Mouse (Mus musculus): Measurements from ENCODE around the gene Dusp12.
A peak's percentile ranks its signal among the peaks of the same experiment; 100 is the strongest.

GRCm38 (mm10) chr1:170901536-170902238 lies 16.3 kb upstream of the Dusp12 start:
- TF ChIP-seq CTCF (IDR thresholded peaks at IDR 0.05; ENCODE audit: control insufficient read depth, insufficient read depth, insufficient read length), result peak; percentile 18
- TF ChIP-seq CEBPB (IDR thresholded peaks at IDR 0.05; ENCODE audit: low read depth), result no peak
- no peak for TF ChIP-seq MAX (IDR thresholded peaks at IDR 0.05)
- peak; percentile 38 for TF ChIP-seq USF1 (IDR thresholded peaks at IDR 0.05; ENCODE audit: low read depth)
- TF ChIP-seq MYOD1 (IDR thresholded peaks at IDR 0.05; ENCODE audit: control insufficient read depth, insufficient read length, low read depth), result no peak

Measured in C2C12 (cell line).